Mouse (Mus musculus) lung, postnatal 14 days (tissue): ENCODE measurements around the gene Plekhg4.

Experiments
- DNase-seq: peaks from one replicate; pipeline ENCODE4 v3.0.0; 2021

Gene Plekhg4

GRCm38 (mm10) chr8:105373032-105373431 is at the start of gene Plekhg4:
TSS of gene Plekhg4 (plus strand) at chr8:105373274.
- no peak for DNase-seq

GRCm38 (mm10) chr8:105325641-105326093 is 47.4 kb upstream of the Plekhg4 start:
- no peak for DNase-seq

- peak; percentile 98 for DNase-seq
These were observed 46.9 kb upstream of the Plekhg4 start, which contains the start of the genes Lrrc29 and Tmem208 for GRCm38 (mm10) chr8:105326141-105326672. TSS of gene Lrrc29 (minus strand) at chr8:105326278. TSS of gene Tmem208 (plus strand) at chr8:105326354.

GRCm38 (mm10) chr8:105326968-105327367 is 46.1 kb upstream of the Plekhg4 start:
- no peak for DNase-seq

- no peak for DNase-seq
These were observed 42.7 kb upstream of the Plekhg4 start for GRCm38 (mm10) chr8:105330325-105330724.

GRCm38 (mm10) chr8:105331469-105331868 is 41.6 kb upstream of the Plekhg4 start:
- DNase-seq, result no peak

- DNase-seq, result no peak
These were observed 41.1 kb upstream of the Plekhg4 start for GRCm38 (mm10) chr8:105331931-105332330.

GRCm38 (mm10) chr8:105332523-105332922 is 40.6 kb upstream of the Plekhg4 start:
- no peak for DNase-seq

GRCm38 (mm10) chr8:105336373-105337130 is 36.5 kb upstream of the Plekhg4 start:
- no peak for DNase-seq

GRCm38 (mm10) chr8:105338992-105339391 is 34.1 kb upstream of the Plekhg4 start:
- no peak for DNase-seq

- DNase-seq, result peak; percentile 88
These were observed 33.0 kb upstream of the Plekhg4 start for GRCm38 (mm10) chr8:105339886-105340635.

GRCm38 (mm10) chr8:105341399-105341798 is 31.7 kb upstream of the Plekhg4 start:
- DNase-seq, result peak; percentile 77

- no peak for DNase-seq
These were observed 30.3 kb upstream of the Plekhg4 start for GRCm38 (mm10) chr8:105342768-105343167.

GRCm38 (mm10) chr8:105343791-105344574 is 29.1 kb upstream of the Plekhg4 start:
- no peak for DNase-seq

GRCm38 (mm10) chr8:105345061-105345975 is 27.8 kb upstream of the Plekhg4 start:
- peak; percentile 61 for DNase-seq

- peak; percentile 82 for DNase-seq
These were observed 26.3 kb upstream of the Plekhg4 start for GRCm38 (mm10) chr8:105346611-105347427.

- peak; percentile 97 for DNase-seq
These were observed 25.4 kb upstream of the Plekhg4 start, which contains the start of gene Fhod1 for GRCm38 (mm10) chr8:105347428-105348221. TSS of gene Fhod1 (minus strand) at chr8:105347953.

GRCm38 (mm10) chr8:105348450-105349095 is 24.5 kb upstream of the Plekhg4 start, which contains the start of gene Slc9a5:
TSS of gene Slc9a5 (plus strand) at chr8:105348843.
- peak; percentile 57 for DNase-seq
